Mouse (Mus musculus): ENCODE measurements around the gene Sh2d1b2. TPM values are rescaled to one million over a fixed set of nuclear protein-coding genes. Genes with fewer than 3 reads are reported as not detected.
"Not testable (repeated sequence)": the region's sequence is repeated elsewhere in the genome, so short reads cannot be mapped to it uniquely, and the experiment has no call there.

Sh2d1b2 gene
- not detected for total RNA-seq (2022)

DNA sequence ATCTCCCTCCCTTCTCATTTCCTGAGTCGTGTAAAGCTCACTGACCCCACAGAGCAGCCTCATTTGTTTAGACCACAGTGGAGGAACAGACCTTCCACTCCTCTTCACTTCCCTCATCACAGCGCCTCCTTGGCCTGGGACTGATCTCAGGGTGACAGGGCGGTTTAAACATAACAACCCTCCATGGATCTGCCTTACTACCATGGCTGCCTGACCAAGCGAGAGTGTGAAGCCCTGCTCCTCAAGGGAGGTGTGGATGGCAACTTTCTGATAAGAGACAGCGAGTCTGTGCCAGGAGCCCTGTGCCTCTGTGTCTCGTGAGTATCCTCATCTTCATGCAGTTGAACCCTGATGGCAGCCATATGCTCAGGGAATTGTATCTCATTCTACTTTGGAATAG lies at the start of gene Sh2d1b2:
Gene Sh2d1b2 (plus strand): TSS at position 62 of the 400 bp plus-strand sequence.
- DNase-seq = not testable (repeated sequence)

DNA sequence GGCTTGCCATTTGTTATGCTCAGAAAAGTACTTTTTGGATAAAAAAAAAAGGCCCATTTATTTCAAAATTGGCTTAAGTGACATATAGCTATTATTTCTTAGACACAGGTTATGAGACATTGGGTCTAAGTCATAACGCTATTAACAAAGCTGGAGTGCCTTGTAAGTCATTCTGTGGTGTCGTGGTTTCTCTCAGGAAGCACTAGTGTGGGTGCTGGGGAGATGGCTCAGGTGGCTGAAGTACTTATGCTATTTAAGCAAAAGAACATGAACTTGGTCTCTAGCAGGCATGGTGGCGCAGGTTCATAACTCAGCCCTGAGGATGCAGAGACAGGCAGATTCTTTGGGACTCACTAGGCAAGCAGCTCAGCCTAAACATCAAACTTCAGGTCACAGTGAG lies 47.4 kb upstream of the Sh2d1b2 start:
- DNase-seq = no peak

DNA sequence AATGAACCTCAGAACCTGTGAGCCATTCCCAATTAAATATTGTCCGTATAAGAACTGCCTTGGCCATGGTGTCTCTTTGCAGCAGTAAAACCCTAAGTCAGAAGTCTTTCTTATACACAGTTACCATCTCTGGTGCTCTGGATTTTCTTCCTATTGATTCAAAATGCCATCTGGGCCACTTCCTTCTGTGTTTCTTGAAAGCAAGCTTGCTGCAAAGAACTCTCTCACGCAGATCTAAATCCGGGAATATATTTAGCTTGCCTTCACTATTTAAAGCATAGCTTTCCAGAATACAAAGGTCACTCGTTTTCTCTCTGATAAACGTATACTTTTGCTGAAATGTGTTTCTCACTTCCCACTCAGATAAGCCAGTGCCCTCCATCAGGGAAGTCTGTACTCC lies 46.0 kb upstream of the Sh2d1b2 start:
- DNase-seq = no peak

GRCm38 (mm10) chr1:170188601-170189000 lies 43.9 kb upstream of the Sh2d1b2 start:
- peak; percentile 58 for DNase-seq

DNA sequence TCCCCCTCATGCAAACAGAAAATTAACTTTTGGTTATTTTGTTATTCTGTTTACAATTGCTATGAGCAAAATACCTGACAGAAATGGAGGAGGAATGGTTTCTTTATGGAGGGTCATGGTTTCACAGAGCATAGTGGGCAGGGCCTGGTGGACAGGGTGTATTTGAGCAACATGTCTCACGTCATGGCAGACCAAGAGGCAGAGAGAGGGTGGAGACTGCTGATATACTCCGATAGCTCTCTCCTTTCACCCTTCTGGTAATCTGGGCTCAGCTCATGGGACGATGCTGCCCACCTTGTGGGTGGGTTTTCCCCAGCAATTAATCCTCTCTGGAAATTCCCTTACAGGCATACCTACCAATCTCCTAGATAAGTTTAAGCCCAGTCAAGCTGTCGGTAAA lies 42.3 kb upstream of the Sh2d1b2 start:
- DNase-seq = no peak

DNA sequence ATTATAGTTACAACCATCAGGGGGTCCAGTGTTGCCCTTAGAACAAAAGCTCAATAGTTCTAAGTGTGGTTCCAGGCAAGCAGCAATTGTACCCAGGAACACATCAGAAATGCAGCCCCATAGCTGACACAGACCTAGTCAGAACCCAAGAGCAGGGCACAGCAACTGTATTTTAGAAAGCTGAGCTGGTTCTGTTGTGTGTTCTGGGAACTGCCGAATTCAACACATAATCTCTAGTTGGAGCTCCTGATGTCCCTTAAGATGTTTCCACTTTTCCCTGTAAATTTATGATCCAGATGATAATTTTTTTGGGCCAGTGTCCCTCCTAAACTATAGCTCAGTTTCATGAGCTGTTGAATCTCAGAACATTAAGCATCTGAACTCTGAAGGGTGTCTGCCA lies 40.6 kb upstream of the Sh2d1b2 start:
- DNase-seq = no peak

- DNase-seq = no peak
These were observed 36.3 kb upstream of the Sh2d1b2 start for GRCm38 (mm10) chr1:170196211-170196610.

- DNase-seq = no peak
These were observed 32.2 kb upstream of the Sh2d1b2 start for GRCm38 (mm10) chr1:170200379-170200778.

DNA sequence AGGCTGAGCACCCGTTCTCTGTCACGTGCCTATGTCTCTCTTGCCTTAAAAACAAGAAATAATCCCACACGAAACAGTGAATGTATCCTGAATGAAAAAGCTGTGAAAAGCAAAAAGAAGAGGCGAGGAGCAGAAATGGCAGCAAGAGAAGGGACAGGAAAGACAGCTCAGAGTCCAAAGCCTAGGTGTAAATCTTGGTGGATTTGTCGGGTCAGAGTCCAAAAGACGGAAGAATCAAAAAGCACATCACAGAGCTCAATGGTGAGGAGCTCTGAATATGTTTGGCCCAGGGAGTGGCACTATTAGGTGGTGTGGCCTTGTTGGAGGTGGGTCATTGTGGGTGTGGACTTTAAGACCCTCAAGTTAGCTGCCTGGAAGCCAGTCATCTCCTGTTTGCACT lies 26.2 kb upstream of the Sh2d1b2 start:
- no peak for DNase-seq

DNA sequence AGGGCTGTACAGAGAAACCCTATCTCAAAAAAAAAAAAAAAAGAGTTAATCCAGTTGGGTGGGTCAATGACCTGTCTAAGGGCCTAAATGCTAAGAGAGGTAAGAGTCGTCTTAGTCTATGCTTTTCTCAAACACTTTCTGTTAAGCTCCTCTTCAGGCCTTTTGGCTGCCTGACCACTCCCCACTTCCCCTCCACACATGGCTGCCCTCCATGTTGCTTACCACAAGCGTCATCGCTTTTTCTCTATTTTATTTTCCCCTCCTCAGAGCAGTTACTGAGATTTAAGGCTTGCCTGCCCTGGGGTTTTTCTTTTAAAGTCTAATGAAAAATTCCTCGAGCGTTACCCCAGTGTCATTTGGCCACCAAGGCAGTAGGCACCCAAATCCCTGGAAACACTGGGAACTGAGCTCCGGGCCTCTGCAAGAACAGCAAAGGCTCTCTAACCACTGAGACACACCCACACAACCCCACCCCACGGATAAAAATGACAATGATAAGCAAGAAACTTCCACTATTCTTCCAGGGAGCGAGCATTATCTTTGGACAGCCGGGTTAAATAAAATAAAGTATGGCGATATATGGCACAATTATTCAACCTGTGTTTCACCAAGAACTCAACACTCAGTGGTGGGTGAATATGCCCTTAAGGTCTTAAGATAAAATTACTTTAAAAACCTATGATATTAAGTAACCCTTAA lies 19.2 kb upstream of the Sh2d1b2 start:
- no peak for DNase-seq

DNA sequence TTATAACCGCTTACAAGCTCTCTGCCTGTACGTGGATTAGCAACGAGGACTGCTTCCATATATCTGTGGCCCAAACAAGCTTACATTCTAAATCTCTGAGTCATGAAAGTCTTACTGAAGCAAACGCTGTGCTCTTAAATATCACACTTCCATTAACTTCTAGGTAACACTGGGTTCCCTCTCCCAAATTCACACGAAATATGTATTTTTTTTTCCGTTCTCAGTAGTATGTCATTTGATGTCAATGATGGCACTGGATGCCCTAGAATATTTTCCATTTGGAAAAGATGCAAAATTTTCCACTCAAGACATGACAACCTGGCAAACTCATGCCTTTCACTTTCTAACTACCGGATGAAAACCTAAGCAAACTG lies 18.2 kb upstream of the Sh2d1b2 start:
- DNase-seq = no peak

GRCm38 (mm10) chr1:170214757-170215522 lies 17.6 kb upstream of the Sh2d1b2 start, which contains the start of gene Uhmk1:
Gene Uhmk1, minus strand, starts transcription at chr1:170215397.
- DNase-seq = peak; percentile 87

DNA sequence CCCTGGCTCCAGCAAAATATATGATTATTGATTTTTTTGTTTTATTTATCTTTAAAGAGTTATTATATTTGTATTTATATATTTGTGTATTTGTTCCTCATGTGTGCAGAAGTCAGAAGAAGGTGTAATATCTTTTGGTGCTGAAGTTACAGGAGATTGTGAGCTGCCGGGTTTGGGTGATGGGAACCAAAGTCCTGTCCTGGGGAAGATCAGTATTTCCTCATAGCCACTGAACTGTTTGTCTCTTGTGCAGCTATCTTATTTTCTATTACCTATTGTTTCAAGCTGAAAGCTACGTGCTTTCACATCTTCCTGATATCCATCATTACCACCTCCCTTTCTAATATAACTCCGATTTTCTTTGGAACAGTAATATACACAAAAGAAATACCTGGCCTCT lies 17.0 kb upstream of the Sh2d1b2 start:
- no peak for DNase-seq

DNA sequence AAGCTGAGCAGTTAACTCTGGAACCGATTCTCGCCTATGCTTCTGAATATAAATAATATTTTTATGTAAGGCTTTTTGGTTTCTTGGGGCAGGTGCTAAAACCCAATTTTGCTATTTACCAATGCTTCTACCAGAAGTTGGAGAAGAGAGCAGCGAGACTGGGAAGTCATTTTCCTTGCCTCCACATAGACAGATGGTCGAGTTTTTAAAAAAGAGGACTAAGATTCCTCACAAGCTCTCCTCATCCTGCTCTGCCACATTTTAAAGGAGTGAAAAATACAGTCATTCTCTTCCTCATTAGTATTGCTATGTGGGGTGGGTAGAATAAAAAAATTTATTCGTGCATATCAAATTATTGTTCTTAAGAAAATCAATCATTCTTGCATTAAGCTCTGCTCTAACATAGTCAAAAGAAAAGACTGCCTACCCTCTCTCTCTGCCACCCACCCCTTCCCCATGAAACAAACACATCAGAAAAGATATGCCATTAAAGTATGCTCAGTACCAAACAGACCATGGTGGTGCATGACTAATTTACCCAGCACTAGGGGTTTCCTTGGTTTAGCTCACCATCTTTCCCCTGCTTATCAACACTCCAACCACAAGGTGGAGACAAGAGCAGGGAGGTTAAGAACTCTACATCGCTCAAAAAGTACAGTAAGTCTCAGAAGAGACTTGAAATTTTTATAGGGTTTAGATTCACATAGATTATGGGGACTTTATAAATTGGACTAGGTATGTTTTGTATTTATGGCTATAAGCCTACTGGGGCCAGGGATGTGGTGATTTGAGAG lies 14.3 kb upstream of the Sh2d1b2 start:
- no peak for DNase-seq

- DNase-seq = no peak
These were observed 12.2 kb upstream of the Sh2d1b2 start for GRCm38 (mm10) chr1:170220351-170220750.

DNA sequence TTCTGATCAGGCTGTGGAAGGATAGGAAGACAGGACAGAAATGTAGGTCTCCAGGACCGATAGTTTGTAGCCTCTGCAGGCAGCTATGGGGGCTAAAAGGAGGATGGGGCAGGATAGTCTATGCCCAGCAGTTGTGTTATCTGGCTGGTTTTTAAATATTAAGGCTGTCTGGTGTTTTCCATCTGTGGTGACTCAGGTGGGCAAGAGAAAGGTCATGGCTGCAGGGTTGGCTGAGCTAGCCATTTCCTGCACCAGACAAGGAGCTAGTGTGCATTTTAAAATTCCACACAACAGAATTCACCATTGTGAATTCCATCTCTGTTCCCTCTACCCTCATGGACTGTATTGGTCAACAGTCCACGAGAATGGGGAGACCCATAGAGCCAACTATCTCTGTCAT lies 9.3 kb upstream of the Sh2d1b2 start:
- DNase-seq = no peak

- no peak for DNase-seq
These were observed 12.5 kb downstream of the Sh2d1b2 start for GRCm38 (mm10) chr1:170245016-170245415.

GRCm38 (mm10) chr1:170254893-170255559 lies 22.5 kb downstream of the Sh2d1b2 start:
- DNase-seq = no peak

DNA sequence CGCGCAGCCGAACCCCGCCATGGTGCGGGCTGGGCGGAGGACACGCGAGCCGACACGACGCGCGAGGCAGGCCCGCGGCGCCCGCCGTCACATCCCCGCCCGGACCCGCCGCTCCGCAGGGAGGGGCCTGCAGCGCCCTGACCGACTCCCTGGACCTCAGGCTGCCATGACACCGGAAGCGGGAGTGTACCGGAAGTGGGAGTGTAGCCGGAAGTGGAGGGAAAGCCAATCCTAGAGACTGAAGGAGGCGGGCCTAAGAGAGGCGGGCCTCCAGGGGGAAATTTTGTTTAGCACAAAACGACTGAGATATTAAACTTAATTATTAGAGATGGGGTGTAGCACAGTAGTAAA lies 23.0 kb downstream of the Sh2d1b2 start:
- DNase-seq = peak; percentile 85

- no peak for DNase-seq
These were observed 37.7 kb downstream of the Sh2d1b2 start for GRCm38 (mm10) chr1:170270281-170270680.

DNA sequence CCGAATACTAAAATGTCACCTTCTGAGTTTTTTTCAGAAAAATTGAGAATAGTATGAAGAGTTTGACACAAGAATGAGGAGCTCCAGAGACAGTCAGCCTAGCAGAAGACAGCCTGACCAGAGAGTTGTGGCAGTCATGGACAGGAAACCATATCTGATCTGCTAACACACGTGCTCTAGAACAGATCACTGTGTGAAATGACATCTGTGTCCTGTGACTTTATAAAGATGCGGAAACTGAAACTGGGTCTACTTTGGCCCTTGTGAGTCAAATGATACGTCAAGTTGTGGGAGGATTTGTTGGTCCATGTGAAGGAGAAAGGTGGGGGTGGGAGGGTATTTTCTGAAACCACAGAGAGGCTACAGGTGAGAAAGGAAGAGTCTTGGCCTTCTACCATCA lies 38.1 kb downstream of the Sh2d1b2 start:
- no peak for DNase-seq

- no peak for DNase-seq
These were observed 40.7 kb downstream of the Sh2d1b2 start for GRCm38 (mm10) chr1:170273252-170273651.

DNA sequence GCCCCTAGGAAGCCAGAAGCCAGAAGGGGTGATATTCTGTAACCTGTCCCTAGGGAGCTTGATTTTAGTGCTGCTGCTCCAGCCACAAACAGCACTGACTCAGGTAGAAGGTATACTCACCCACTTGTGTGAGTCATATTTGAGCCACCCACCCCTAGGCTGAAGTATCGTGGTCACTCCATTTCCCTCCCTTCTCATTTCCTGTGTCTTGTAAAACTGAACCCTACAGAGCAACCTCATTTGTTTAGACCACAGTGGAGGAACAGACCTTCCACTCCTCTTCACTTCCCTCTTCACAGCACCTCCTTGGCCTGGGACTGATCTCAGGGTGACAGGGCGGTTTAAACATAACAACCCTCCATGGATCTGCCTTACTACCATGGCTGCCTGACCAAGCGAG lies 44.5 kb downstream of the Sh2d1b2 start, which contains the start of gene Sh2d1b1:
Gene Sh2d1b1 (plus strand): TSS at position 305 of the 400 bp plus-strand sequence.
- DNase-seq = no peak

All from adrenal gland, adult 8-10 months (tissue).